Mouse (Mus musculus) telencephalon, adult 2 months (tissue): ENCODE measurements around the gene Nans.
A peak's percentile ranks its signal among the peaks of the same experiment; 100 is the strongest.

Experiments
- DNase-seq: peaks from one replicate; pipeline ENCODE4 v3.0.0-alpha.2; 2011; ENCODE audit warnings: low read depth, low spot score

The Nans gene

GRCm38 (mm10) chr4:46485696-46486417 is 3.2 kb upstream of the Nans start:
- no peak for DNase-seq

GRCm38 (mm10) chr4:46487348-46487747 is 1.7 kb upstream of the Nans start:
- DNase-seq: no peak

- no peak for DNase-seq
Observed at GRCm38 (mm10) chr4:46493071-46493470, 4.0 kb downstream of the Nans start.

GRCm38 (mm10) chr4:46495543-46495942 is 6.5 kb downstream of the Nans start:
- no peak for DNase-seq

- no peak for DNase-seq
Observed at GRCm38 (mm10) chr4:46497286-46497892, 8.3 kb downstream of the Nans start.

GRCm38 (mm10) chr4:46498511-46498910 is 9.5 kb downstream of the Nans start:
- DNase-seq: no peak

- DNase-seq: no peak
Observed at GRCm38 (mm10) chr4:46498976-46499375, 9.9 kb downstream of the Nans start.

- DNase-seq: no peak
Observed at GRCm38 (mm10) chr4:46502606-46503502, 13.8 kb downstream of the Nans start.

GRCm38 (mm10) chr4:46503881-46504280 is 14.8 kb downstream of the Nans start:
- DNase-seq: no peak

GRCm38 (mm10) chr4:46505361-46506057 is 16.5 kb downstream of the Nans start:
- DNase-seq: no peak

GRCm38 (mm10) chr4:46506801-46507610 is 18.0 kb downstream of the Nans start:
- DNase-seq: peak; percentile 79

- no peak for DNase-seq
Observed at GRCm38 (mm10) chr4:46507736-46508460, 18.9 kb downstream of the Nans start.

- DNase-seq: no peak
Observed at GRCm38 (mm10) chr4:46520491-46520890, 31.4 kb downstream of the Nans start.

- DNase-seq: no peak
Observed at GRCm38 (mm10) chr4:46521457-46521856, 32.4 kb downstream of the Nans start.

GRCm38 (mm10) chr4:46523324-46523723 is 34.3 kb downstream of the Nans start:
- DNase-seq: no peak

GRCm38 (mm10) chr4:46526226-46526625 is 37.2 kb downstream of the Nans start:
- no peak for DNase-seq

GRCm38 (mm10) chr4:46526798-46527557 is 37.9 kb downstream of the Nans start:
- no peak for DNase-seq

- DNase-seq: no peak
Observed at GRCm38 (mm10) chr4:46527558-46527926, 38.5 kb downstream of the Nans start.

GRCm38 (mm10) chr4:46529722-46530121 is 40.7 kb downstream of the Nans start:
- DNase-seq: no peak

- DNase-seq: no peak
Observed at GRCm38 (mm10) chr4:46532511-46532910, 43.5 kb downstream of the Nans start.
